Mouse (Mus musculus): ENCODE results near the gene Neurl3.

GRCm38 (mm10) chr1:36303381-36304320, 29.2 kb upstream of the Neurl3 start:
- TF ChIP-seq CTCF (IDR thresholded peaks at IDR 0.05; ENCODE audit: low read depth) (no peak), EP300 (optimal IDR thresholded peaks at IDR 0.05) (no peak)
